Mouse (Mus musculus) megakaryocyte, adult 5-6 weeks (primary cell): Measurements from ENCODE around the gene Slc15a4. TPM values are rescaled to one million over a fixed set of nuclear protein-coding genes. Genes with fewer than 3 reads are reported as not detected.

Experiments
- ATAC-seq: 2 replicates; pipeline ENCODE4 v1.8.0; 2016; ENCODE audit warnings: mild to moderate bottlenecking, inconsistent platforms; ENCODE audit not compliant: poor library complexity, severe bottlenecking
- total RNA-seq, 2 experiments: library from RNA; stranded (forward) in 1 of 2; stranded (reverse) in 1 of 2; fragments of 153-499, 151-499 nt in 1 of 2; fragments of 221-1000, 200-1000 nt in 1 of 2; gene quantifications; 2 replicates each; pipeline versions ENCODE4 v1.2.3 to v1.2.4; 2015 to 2017

The Slc15a4 gene
- total RNA-seq (2015) = 39.6 and 48.4 TPM in 2 replicates
- 65.4 and 292 TPM in 2 replicates for total RNA-seq (2017)

GRCm38 (mm10) chr5:127632167-127633145 is at the start of gene Slc15a4, which contains the start of gene Glt1d1:
Gene Slc15a4 (minus strand): TSS chr5:127632897.
Gene Glt1d1 (plus strand): TSS chr5:127632262.
- peak; percentile 51 for ATAC-seq

- no peak for ATAC-seq
Measured at GRCm38 (mm10) chr5:127678501-127678900, 45.8 kb upstream of the Slc15a4 start.

- ATAC-seq = no peak
Measured at GRCm38 (mm10) chr5:127677561-127677960, 44.9 kb upstream of the Slc15a4 start.

GRCm38 (mm10) chr5:127673913-127674312 is 41.2 kb upstream of the Slc15a4 start:
- ATAC-seq = no peak

- ATAC-seq = no peak
Measured at GRCm38 (mm10) chr5:127660979-127661378, 28.3 kb upstream of the Slc15a4 start.

GRCm38 (mm10) chr5:127660267-127660666 is 27.6 kb upstream of the Slc15a4 start:
- no peak for ATAC-seq

- ATAC-seq = no peak
Measured at GRCm38 (mm10) chr5:127659312-127659711, 26.6 kb upstream of the Slc15a4 start.

- no peak for ATAC-seq
Measured at GRCm38 (mm10) chr5:127658257-127658656, 25.6 kb upstream of the Slc15a4 start.

- peak; percentile 77 for ATAC-seq
Measured at GRCm38 (mm10) chr5:127649077-127649476, 16.4 kb upstream of the Slc15a4 start.

- ATAC-seq = peak; percentile 60; the same call in 1 of the 2 replicates
Measured at GRCm38 (mm10) chr5:127648046-127648445, 15.3 kb upstream of the Slc15a4 start.

GRCm38 (mm10) chr5:127641185-127641958 is 8.7 kb upstream of the Slc15a4 start:
- no peak for ATAC-seq

- ATAC-seq = no peak
Measured at GRCm38 (mm10) chr5:127640359-127640758, 7.7 kb upstream of the Slc15a4 start.

GRCm38 (mm10) chr5:127639635-127640034 is 6.9 kb upstream of the Slc15a4 start:
- ATAC-seq = no peak

- no peak for ATAC-seq
Measured at GRCm38 (mm10) chr5:127639067-127639605, 6.4 kb upstream of the Slc15a4 start.

GRCm38 (mm10) chr5:127638177-127638576 is 5.5 kb upstream of the Slc15a4 start:
- no peak for ATAC-seq

GRCm38 (mm10) chr5:127637622-127638021 is 4.9 kb upstream of the Slc15a4 start:
- ATAC-seq = no peak

- no peak for ATAC-seq
Measured at GRCm38 (mm10) chr5:127633666-127634065, 969 bp upstream of the Slc15a4 start.

- 0 out of 2 replicates have a peak, but pooled peaks have one; percentile 16 for ATAC-seq
Measured at GRCm38 (mm10) chr5:127633188-127633587, 491 bp upstream of the Slc15a4 start.

- 0 out of 2 replicates have a peak, but pooled peaks have one; percentile 6 for ATAC-seq
Measured at GRCm38 (mm10) chr5:127631671-127632070, 1.0 kb downstream of the Slc15a4 start.

GRCm38 (mm10) chr5:127627242-127627641 is 5.5 kb downstream of the Slc15a4 start:
- ATAC-seq = no peak
